Mouse (Mus musculus) Patski (cell line): ENCODE data around the gene Figla. TPM values are rescaled to one million over a fixed set of nuclear protein-coding genes. Genes with fewer than 3 reads are reported as not detected.

ENCODE experiments used
- ATAC-seq: fragments of 100-300 bp; one replicate; pipeline ENCODE4 v1.8.0; 2021
- CTCF ChIA-PET: fragments of 350-600 bp; sonication (Branson Sonifier 250); formaldehyde crosslinking; loops from one replicate; lab custom pipeline; 2022; ENCODE audit warnings: inconsistent platforms; lab: Charles Lee
- POLR2A ChIA-PET: fragments of 350-600 bp; sonication (Branson Sonifier 250); formaldehyde crosslinking; loops from one replicate; lab custom pipeline; 2022; ENCODE audit warnings: antibody characterized with exemption, inconsistent platforms; lab: Charles Lee
- DNase-seq: peaks from one replicate; pipeline ENCODE4 v3.0.0-alpha.2; 2011; ENCODE audit warnings: low read depth, low spot score
- H3K27me3 ChIP-seq: fragments of 371-371 bp; one replicate; pipeline ENCODE4 v1.5.1; 2021
- CTCF ChIP-seq: fragments of 100-300 bp; IDR thresholded peaks from one replicate; pipeline ENCODE4 v1.5.1; 2021
- in situ Hi-C: fragments of 300-500 bp; cut with MboI; formaldehyde crosslinking; loops from 3 replicates; pipeline ENCODE4 v1.11.1; 2018; ENCODE audit warnings: low pct_unique_long_range_greater_than_20kb, mixed read lengths
- polyA plus RNA-seq: library from polyadenylated mRNA; unstranded; gene quantifications from one replicate; pipeline ENCODE4 v1.2.3, GENCODE M21; 2021

Figla gene
- polyA plus RNA-seq, 1 experiment from 2014 or later, result not detected

DNA sequence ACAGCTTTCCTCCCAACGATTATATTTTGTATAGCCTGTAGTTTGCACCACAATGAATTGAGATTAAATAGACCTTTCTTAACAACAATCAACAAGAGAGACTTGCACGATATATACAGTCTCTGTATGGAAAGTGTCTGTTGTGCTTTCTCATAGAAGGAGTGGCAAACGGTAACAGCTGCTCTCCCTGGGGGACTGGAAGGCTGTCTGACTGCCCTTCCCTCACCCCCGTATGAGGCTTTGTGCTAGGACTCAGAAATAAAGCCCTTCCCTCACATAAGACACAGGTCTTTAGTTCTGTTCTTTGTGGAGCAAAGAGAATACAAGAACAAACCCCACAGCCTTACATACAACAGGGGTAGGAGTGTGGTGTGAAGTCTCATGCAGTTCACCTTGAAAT lies 37.1 kb downstream of the Figla start:
- CTCF ChIA-PET, result no interaction called here

DNA sequence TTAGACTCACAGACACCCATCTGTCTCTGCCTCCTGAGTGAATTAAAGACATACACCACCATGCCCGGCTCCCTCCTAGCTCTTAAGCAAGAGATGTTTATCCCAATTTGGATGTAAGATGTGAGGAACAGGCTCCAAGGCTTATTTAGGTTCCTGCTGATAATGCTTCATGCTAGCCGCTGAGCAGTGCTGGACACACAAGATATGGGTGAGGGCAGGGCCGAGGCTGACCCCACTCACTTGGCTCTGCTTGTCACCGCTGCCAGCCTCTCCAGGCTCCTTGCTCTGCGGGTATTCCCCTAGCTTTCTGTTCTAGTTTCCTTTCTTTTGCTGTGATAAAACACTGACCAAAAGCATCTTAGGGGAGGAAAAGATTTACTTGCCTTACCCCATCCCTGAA lies 37.6 kb downstream of the Figla start:
- in situ Hi-C loops, result no loop called here
- H3K27me3 ChIP-seq, result peaks cover 5% of the 10 kb centered on the region
- CTCF ChIA-PET, result no interaction called here
- POLR2A ChIA-PET, result no interaction called here
- DNase-seq, result no peak
- no peak for TF ChIP-seq CTCF
- no peak for ATAC-seq

More for the DNA sequence above, 37.1 kb downstream of the Figla start:
- DNase-seq, result no peak
- H3K27me3 ChIP-seq, result peaks cover 5% of the 10 kb centered on the region
- no peak for ATAC-seq
- no peak for TF ChIP-seq CTCF
- POLR2A ChIA-PET, result no interaction called here
- in situ Hi-C loops, result no loop called here

DNA sequence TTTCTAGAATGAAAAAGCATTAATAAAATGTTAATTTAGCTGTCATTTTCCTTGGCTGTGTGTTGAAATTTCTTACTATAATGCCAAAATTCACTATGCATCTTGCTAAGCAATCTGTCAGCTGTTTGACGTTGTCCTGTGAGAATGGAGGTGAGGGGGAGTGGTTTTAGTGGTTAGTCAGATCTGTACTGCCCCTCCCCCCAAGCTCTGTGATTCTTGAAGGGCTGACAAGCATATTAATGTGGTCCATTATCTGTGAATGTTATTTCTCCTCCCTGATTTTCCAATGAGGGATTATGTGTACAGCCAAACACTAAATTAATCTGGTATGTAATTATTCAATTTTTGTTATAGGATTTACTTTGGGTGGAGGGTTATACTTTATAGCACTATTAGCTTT lies 42.5 kb downstream of the Figla start:
- in situ Hi-C loops, result no loop called here
- ChIA-PET POLR2A (no interaction called here), CTCF (no interaction called here)
- no peak for TF ChIP-seq CTCF
- peaks cover 11% of the 10 kb centered on the region for H3K27me3 ChIP-seq
- DNase-seq (no peak), ATAC-seq (no peak)

DNA sequence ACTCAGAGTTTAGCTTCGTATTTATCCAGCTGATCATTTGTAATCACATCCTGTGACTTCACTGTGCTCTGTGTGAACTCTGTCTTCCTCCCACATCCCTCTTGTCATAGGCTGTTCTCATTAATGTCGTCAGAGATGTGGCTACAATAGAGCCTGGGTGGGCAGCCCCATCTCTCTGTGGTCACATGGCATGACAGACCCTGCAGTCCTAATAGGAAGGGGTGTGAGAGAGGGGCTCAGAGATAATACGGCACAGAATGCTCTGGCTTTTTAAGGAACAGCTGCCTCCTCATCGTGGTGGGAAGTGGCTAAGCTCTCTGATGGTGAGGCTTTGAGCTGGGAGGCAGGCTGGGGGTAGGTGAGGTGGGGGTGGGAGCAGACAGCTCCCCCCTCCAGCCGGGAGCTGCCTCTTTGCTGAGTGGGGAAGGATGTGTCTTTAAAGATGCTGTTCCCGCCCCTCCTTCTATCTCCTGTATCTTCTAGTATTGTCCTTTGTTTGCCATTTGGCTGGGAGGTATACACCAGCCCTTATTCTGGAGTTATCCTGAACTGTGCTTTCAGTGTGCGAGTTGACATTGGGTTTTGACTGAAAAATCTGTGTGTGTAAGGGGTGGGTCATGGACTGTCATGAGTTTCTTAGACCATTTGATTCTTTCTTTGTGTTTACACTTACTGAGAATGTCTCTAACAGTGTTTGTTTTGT lies 43.3 kb downstream of the Figla start:
- DNase-seq (no peak), ATAC-seq (no peak)
- in situ Hi-C loops, result no loop called here
- peaks cover 11% of the 10 kb centered on the region for H3K27me3 ChIP-seq
- TF ChIP-seq CTCF, result no peak
- POLR2A ChIA-PET, result no interaction called here
- CTCF ChIA-PET, result no interaction called here

DNA sequence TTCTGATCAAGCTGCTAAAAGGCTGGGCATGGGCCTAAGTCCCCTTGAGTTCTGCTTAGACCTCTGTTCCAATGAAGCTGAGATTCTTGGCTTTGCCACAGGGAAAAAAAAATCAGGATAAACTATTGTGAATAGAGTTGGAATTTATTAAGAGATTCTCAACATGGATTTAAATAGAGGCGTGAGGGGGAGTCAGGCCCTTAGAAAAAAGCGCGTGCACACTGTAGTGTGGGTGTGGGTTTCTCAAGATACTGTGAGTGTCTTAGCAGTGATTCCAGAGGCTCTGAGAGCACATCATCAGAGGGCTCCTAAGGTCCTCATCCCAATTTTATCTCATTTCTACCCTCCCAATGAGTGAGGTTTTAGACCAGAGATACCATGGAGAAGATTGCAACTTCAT lies 44.2 kb downstream of the Figla start:
- in situ Hi-C loops, result no loop called here
- CTCF ChIA-PET, result no interaction called here
- DNase-seq (no peak), ATAC-seq (no peak)
- POLR2A ChIA-PET, result no interaction called here
- H3K27me3 ChIP-seq, result peaks cover 9% of the 10 kb centered on the region
- no peak for TF ChIP-seq CTCF

DNA sequence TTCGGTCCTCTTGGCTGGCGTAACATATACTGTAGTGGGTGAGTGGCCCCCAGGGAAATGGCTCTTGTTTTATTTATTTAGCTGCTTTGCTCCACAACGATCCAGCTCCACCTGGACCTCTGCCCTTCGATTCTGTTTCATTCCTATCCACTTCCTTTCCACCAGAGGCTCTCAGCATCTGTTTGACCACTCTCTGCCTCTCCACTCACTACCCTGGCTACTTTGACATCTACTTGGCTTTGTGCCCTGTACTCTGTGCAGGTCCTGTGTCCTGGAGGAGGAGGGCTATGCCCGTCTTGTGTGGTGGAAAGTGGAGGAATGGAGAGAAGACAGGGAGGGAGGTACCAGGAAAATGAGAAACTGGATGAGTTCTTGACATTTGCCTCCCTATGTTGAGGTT lies 46.3 kb downstream of the Figla start:
- in situ Hi-C loops, result no loop called here
- TF ChIP-seq CTCF, result no peak
- ChIA-PET CTCF (interaction anchor here (1.1 to 1.6 kb wide), 2 partner anchors 13 to 16 kb away, joined by 3 to 4 read pairs; no protein-coding TSS in a partner anchor), POLR2A (interaction anchor here (0.7 kb wide), 1 partner anchor 25 kb away, joined by 5 read pairs; no protein-coding TSS in a partner anchor)
- ATAC-seq, result no peak
- H3K27me3 ChIP-seq, result peaks cover 6% of the 10 kb centered on the region
- no peak for DNase-seq

DNA sequence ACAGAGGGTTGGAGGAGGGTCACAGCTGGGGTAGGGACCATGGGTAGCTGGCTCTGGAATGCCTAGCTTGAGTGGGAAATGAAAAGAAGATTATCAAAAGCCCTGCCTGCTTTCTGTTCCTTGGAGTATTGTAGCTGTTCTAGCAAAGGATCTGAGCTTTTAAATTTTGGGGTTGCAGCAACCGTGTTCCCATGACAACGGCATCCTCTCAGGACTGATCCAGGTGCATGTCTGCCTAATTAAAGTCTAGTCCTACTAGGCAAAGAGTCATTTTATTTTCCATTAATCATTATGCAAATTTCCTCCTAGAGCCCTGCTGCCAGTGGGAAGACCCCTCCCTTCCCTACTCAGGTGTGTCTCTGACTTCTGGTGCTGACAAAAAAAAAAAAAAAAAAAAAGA lies 46.7 kb downstream of the Figla start:
- ChIA-PET CTCF (interaction anchor here (1.6 kb wide), 1 partner anchor 13 kb away, joined by 3 read pairs; no protein-coding TSS in a partner anchor), POLR2A (interaction anchor here (0.6 kb wide), 1 partner anchor 42 kb away, joined by 3 read pairs; no protein-coding TSS in a partner anchor)
- TF ChIP-seq CTCF, result no peak
- no peak for DNase-seq
- in situ Hi-C loops, result no loop called here
- ATAC-seq, result no peak
- peaks cover 6% of the 10 kb centered on the region for H3K27me3 ChIP-seq

DNA sequence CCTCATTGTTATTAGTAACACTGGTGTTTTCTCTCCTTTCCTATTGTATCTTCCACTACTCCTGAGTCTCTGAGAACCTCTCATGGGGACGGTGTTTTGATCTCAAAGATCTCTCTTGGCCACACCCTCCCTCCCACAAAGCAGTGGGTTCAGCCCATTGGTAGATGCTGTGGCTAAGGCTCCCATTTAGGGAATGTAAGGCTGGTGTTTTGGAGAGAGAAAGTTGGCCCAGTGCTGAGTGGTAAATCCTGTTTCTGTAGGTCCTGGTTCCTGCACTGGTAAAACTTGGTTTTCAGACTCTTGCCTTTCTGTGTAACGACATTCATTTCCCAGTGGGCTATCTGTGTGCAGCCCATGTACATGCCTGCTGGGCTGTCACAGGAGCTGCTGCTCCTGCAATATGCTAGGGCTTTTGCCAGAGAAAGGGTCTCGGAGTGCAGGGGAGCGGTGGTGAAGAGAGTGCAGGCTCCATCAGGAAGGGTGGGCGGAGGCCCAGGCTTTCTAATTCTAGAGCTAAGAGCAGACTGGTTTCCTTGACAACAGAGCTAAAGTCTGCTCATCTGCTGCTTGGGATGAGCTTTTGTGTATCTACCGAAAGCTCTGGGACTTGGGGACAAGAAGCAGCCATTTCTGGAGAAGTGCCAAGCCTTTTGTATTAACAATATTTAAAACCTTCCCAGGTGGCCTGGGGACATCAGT lies 48.5 kb downstream of the Figla start:
- ATAC-seq (no peak), DNase-seq (no peak)
- in situ Hi-C loops, result no loop called here
- H3K27me3 ChIP-seq, result peaks cover 6% of the 10 kb centered on the region
- ChIA-PET POLR2A (no interaction called here), CTCF (interaction anchor here (2.0 kb wide), 1 partner anchor 11 kb away, joined by 6 read pairs; no protein-coding TSS in a partner anchor)
- TF ChIP-seq CTCF, result no peak

DNA sequence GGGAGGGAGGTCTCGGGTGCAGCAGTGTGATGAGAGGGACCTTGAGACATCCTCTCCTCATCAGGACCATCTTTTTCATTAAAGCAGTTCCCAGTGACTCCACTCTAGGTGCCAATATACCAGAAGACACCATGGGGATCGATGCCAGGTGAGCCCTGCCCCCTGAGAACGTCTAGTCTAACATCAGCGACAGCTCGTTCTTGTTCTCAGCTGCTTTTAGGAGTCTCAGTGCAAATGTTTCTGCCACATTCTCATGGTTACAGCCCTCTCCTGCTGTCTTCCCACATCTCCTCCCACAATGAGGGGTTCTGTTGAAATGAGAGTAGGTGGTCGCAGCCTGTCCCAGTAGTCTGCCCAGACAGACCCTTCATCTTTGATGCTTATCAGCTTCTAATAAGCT lies 50.8 kb downstream of the Figla start:
- DNase-seq (no peak), ATAC-seq (no peak)
- TF ChIP-seq CTCF, result no peak
- ChIA-PET CTCF (no interaction called here), POLR2A (no interaction called here)
- in situ Hi-C loops, result no loop called here
- peaks cover 6% of the 10 kb centered on the region for H3K27me3 ChIP-seq

DNA sequence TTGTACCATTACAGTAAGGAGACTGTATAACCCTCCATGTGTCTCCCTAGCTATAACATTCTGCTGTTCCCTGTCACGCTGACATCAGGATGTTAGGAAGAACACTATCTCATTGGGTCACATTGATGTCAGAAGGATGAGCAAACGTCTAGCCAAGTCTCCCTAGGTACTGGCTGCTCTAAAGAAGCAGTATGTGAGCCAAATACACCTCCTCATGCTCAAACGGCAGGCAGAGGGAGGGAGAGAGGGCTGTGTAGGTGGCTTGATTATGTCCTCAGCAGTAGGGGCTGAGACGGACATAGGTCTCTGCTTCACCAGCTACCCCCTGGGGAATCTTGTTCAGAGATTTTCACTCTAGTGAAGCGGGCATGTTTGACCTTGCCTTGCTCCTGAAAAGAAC lies 51.2 kb downstream of the Figla start:
- H3K27me3 ChIP-seq, result peaks cover 5% of the 10 kb centered on the region
- CTCF ChIA-PET, result no interaction called here
- ATAC-seq (no peak), DNase-seq (no peak)
- POLR2A ChIA-PET, result no interaction called here
- in situ Hi-C loops, result no loop called here
- TF ChIP-seq CTCF, result no peak

DNA sequence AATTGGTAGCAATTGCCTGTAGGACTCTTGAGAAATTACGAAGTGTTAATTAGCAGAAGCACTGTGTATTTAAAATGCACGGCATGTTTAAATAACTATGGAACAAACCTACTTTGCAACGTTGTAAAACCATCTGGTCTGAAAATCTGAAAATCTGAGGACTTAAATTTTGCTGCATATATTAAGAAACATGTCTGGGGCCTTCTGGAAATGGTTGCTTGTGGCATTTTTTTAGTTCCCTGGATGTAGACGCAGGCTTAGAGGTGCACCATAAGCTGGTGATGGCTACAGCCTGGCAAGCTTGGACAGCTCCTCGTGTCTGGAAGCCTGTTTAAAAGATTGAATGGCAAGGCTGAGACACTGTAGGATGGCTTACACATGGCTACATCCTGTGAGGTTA lies 53.0 kb downstream of the Figla start:
- H3K27me3 ChIP-seq, result no peaks in the 10 kb centered on the region
- TF ChIP-seq CTCF, result no peak
- in situ Hi-C loops, result no loop called here
- CTCF ChIA-PET, result no interaction called here
- POLR2A ChIA-PET, result no interaction called here
- ATAC-seq (no peak), DNase-seq (no peak)
